Mouse (Mus musculus) thymus, adult 18-20 months (tissue): Measurements from ENCODE around the gene Tpi1.
"Not testable (repeated sequence)": the region's sequence is repeated elsewhere in the genome, so short reads cannot be mapped to it uniquely, and the experiment has no call there.

Experiments used
- DNase-seq, 2 experiments: peaks; one replicate each; pipeline ENCODE4 v3.0.0; 2022; ENCODE audit warnings: mixed read lengths in 2 of 2

Tpi1 gene

GRCm38 (mm10) chr6:124808358-124809012 is 5.6 kb downstream of the Tpi1 start, which contains the start of gene Spsb2:
Gene Spsb2, plus strand, starts transcription at chr6:124808661.
- DNase-seq = peak in 1 of 2 experiments; percentile 33

DNA sequence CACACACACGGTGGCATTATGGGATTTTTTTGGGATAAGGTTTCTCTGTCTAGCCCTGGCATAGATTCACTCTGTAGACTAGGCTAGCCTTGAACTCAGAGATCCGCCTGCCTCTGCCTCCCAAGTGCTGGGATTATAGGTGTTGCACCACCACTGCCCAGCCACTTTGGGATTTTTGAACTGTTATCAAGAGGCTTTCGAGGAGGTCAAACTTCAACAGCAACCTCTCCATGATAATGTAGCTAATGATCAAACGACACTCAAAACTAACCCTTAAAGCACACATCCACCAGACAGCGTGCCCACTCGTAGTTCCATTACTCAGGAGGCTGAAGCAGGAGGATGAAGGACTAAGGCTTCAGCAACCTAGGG is 6.1 kb downstream of the Tpi1 start:
- no peak for DNase-seq

DNA sequence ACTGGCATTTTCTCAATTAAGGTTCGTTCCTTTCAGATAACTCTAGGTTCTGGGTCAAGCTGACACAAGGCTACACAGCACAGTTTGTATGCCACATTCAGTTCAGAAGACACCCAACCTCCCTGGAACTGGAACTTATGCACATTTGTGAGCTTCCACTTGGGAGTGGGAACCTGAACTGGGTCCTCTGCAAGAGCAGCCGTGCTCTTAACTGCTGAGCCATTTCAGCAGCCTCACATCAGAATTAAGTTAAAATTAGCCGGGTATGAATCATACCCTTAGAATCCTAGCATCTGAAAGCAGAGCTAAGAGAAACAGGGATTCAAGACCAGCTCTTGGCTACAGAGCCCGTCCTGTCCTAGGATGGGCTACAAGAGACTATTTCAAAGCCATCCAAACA is 6.7 kb downstream of the Tpi1 start:
- DNase-seq = no peak

GRCm38 (mm10) chr6:124806446-124807140 is 7.5 kb downstream of the Tpi1 start:
- DNase-seq = no peak

DNA sequence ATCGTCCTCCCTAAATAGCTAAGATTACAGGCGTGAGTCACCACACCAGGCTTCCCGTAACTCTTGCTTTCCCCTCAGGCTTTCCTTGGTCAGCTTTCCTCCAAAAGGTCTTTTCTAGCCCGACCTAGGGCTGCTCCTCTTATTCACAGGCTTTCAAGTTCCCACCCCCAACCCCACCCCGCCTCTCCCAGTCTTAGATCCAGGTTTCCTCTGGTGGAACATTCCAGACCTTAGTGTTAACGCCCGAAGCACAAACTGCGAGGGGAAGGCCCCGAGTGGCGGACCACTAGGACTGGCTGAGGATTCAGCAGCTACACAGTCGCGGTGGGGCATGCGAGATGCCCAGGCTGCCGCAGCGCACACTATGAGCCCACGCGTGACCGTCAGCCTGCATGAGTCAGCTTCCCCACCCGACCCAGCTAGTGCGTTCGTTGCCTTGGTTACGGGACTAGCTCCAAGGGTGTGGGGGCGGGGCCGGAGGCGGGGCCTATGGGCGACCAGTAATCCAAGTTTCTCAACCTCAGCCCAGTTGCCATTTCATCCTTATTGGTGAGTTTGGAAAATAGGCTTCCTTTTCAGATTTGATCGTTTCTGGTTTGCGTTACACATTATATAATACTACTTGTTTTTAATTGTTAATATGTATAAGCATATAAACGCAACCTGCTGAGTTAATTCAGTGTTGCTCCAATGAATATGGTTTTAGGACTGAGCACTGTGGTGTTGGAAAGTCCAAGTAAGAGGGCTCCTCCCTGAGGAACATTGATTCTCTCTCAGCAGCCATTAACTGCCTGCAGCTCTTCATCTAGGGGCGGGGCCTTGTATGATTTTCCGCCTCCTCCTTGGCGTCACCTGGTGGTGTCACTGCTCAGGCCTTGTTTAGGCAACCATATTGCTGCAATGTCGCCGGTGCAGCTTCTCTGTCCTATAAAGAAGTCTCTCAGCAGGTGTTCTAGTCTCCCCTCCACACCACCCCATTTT is 8.5 kb downstream of the Tpi1 start:
- DNase-seq = peak; percentile 55 to 71

GRCm38 (mm10) chr6:124804341-124804740 is 9.8 kb downstream of the Tpi1 start:
- no peak for DNase-seq

- DNase-seq = not testable (repeated sequence)
These were observed 10.4 kb downstream of the Tpi1 start for GRCm38 (mm10) chr6:124803691-124804090.

DNA sequence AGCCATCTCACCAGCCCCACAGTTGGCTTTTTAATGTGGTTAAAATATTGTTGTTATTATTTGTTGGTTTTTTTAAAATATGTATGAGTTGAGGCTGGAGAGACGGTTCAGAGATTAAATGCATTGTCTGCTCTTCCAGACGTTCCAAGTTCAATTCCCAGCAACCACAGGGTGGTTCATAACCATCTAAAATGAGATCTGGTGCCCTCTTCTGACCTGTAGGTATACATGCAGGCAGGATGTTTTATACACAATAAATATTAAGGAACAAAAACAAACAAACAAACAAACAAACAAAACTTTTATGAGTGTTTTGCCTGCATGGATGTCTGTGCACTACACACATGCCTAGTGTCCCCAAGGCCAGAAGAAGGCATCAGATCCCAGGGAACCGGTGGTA is 11.0 kb downstream of the Tpi1 start:
- DNase-seq = no peak

GRCm38 (mm10) chr6:124802400-124802799 is 11.7 kb downstream of the Tpi1 start:
- DNase-seq = not testable (repeated sequence)

DNA sequence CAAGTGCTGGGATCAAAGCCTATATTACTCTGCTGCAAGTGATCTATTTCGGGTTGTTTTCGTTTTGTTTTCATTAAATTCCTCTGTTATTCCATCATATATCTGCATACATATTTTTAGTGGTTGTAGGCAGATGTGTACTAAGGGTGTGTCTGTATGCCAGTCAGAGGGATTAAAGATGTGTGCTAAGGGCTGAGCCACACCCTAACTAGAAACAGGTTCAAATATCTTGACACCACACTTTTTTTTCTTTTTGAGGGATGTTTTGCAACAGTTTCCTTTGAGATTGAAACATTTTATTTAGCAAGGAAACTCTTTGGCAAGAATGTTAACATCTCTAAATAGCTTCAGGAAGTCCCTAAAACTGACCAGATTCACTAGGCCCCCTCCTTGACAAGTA is 17.9 kb downstream of the Tpi1 start:
- DNase-seq = no peak

DNA sequence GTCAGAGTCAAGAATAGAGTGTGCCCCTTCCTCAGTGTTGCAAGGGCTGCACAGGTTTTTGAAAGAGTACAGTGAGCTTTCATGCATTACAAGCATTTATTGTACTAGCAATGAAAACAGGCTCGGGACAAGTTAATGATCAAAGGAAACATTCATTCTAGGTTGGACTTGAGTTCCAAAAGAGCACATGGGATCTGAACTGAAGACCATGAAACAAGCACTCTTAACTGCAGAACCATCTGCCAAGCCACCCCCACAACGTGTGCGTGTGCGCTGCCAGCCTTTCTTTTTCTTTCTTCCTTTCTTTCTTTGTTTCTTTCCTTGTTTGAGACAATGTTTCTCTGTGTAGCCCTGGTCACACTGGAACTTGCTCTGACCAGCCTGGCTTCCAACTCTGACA is 18.3 kb downstream of the Tpi1 start:
- DNase-seq = no peak

DNA sequence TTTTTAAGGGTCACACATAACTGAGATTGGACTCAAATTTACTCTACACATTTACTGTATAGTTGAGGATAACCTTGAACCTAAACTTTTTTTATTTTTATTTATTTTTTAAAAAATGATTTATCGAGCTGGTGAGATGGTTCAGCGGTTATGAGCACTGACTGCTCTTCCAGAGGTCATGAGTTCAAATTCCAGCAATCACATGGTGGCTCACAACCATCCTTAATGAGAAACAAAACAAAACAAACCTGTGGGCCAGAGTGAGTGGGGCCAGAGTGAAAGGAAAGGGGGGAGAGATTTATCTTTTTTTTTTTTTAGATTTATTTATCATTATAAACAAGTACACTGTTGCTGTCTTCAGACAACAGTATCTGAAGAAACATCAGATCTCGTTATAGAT is 22.2 kb downstream of the Tpi1 start:
- DNase-seq = no peak

- DNase-seq = no peak
These were observed 24.0 kb downstream of the Tpi1 start for GRCm38 (mm10) chr6:124790121-124790520.

- no peak for DNase-seq
These were observed 24.6 kb downstream of the Tpi1 start for GRCm38 (mm10) chr6:124789519-124789918.

GRCm38 (mm10) chr6:124787722-124788121 is 26.4 kb downstream of the Tpi1 start:
- DNase-seq = no peak

GRCm38 (mm10) chr6:124786756-124787420 is 27.2 kb downstream of the Tpi1 start:
- no peak for DNase-seq

DNA sequence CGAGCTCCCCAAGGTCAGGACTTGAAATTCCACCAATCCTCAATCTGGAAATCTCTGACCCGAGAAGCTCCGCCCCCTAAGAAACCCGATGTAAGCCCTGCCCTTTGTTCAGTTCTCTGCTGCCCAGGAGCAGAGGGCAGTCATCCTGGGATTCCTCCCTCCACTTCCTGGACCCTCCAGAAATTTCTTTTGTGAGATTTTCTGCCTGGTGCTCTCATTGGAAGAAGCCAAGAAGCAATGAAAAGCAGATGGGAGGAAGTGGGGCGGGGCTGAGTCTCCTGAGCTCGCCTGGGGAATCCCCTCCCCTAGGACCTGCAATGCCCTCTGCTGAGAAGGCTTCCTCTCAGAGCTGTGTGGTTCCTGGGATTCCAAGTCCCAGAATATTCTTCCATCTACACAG is 31.7 kb downstream of the Tpi1 start:
- DNase-seq = peak; percentile 52 to 56

DNA sequence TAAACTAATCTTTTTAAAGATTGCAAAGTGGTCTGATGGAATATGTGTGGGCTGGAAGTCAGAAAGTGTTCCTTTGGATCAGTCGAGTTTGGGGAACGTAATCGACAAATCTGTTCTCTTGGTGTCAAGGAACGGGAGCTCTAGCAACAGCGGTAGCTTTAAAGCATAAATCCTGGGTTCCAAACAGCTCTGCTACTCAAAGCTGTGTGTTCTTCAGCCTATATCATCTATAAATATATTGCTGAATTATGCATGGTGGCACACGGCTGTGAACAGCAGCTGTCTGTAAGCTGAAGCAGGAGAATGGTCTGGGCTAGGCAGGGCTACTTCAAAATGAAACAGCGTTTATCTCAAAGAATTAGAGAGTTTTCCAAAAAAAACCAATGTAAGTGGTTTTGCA is 33.2 kb downstream of the Tpi1 start:
- no peak for DNase-seq

- no peak for DNase-seq
These were observed 34.1 kb downstream of the Tpi1 start for GRCm38 (mm10) chr6:124779984-124780416.

DNA sequence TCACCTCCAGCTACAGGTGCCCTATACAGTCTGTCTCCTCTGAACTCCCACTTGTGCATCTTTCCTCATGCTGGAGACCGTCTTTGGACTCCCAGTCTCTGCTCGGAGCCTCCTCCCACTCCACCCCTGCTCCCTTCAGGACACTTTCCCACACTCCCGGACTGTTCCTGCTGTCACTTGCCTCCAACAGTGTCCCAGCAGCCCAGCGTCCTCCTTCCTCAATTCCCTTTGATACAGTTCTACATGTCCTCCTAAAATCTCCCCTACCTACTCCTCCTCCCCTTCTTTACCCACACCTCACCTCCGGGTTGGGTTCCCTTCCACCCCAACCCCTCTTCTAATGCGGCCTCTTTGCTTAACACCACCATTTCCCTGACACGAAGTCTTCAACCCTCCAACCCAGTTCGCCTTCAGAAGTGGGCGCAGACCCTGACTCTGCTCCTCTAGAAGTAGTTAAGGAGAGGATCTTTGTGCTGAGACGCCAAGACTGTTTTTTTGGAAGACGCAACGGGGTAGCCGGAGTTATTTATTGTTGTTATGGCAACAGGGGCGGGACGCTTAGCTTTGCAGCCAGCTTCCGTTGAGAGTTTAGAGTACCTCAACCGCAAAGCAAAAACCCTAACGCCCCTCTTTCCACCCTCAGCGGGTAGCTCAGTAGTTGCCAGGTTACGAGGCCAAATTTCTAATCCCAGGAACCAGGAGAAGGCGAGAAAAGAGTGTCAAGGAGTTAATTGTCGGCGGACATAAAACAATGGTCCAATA is 34.7 kb downstream of the Tpi1 start, which contains the start of gene Lrrc23:
TSS of gene Lrrc23 (minus strand) at position 506 of the 762 bp plus-strand sequence.
- DNase-seq = peak; percentile 51 to 74

DNA sequence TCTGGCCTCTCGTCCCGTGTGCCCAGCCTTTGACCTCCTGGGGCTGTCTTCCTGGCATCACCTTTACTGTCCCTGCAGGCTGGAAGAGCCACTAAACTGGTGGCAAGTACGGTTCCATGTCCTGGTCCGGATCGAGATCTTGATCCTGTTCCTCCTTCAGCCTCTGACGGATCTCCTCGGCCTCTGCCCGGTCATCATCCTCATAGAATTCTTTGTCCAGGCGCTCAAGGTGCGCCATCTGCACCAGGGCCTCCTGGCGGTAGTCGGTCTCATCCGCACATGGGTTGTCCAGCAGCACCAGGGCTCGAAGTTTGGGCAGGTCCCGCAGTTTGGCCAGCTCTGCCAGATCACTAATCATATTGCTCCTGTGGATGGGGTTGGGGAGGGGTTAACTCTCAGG is 43.6 kb downstream of the Tpi1 start:
- no peak for DNase-seq

DNA sequence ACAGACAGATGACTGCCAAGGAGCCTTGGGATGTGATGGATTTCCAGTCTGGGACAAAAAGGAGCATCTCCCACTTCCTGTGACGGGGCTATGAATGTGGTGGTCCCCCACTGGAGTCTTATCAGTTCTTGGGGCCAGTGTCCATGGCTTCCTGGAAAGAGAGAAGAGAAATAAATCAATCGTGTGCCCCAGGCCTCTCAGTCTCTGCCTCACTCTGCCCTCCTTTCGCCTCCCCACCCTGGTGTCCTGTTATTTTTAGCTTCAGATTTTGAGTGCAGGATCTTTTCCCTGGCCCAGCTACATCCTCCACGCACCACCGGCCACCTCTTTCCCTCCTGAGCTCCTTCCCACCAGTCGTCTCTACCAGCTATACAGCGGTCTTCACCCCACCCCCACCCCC is 44.1 kb downstream of the Tpi1 start:
- no peak for DNase-seq
